Mouse (Mus musculus) gastrocnemius, postnatal 10 days (tissue): ENCODE measurements at regions not wholly inside any gene's neighbourhood (a gene's known extent, or its start where the extent isn't known, plus 50 kb on each side); places are given as distances from the start of the nearest gene placed in this dataset.

Experiments used
- DNase-seq: peaks from one replicate; pipeline ENCODE4 v3.0.0; 2021; ENCODE audit warnings: mixed read lengths

DNA sequence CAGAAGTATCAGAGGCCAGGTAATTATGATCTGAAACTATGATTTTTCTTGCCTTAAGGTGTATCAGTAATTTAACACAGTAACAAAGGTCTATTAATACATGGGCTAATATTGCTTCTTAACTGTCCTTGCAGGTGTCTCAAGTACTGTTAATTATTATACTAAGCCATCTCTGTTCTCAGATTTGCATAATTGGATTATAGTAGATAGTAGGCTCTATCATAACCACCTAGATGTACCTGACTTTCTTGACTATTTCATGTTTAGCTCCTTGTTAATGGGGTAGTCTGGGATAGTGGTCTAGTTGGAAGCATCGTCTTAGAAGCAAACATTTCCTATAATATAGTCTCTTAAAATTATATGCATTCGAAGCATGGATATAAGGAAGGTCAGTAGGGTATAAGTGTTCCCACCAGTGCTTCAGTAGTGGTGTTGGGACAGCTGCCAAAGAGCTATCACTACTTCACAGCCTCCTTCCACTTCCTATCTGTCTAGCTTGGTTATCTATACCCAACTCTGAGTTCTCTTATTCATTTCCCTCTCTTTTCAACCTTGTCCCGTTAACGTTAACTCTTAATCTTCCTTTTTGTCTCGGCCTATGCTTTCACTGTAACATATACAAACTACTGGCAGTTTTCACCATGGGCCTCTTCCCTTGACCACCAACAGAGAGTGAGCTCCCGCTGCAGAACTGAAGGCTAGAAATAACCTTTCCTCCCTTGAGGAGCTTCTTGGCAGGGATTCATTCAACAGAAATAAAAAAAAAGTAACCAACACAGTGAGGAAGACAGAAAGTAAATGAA, 630.9 kb upstream of the Lcorl start:
- DNase-seq: no peak

DNA sequence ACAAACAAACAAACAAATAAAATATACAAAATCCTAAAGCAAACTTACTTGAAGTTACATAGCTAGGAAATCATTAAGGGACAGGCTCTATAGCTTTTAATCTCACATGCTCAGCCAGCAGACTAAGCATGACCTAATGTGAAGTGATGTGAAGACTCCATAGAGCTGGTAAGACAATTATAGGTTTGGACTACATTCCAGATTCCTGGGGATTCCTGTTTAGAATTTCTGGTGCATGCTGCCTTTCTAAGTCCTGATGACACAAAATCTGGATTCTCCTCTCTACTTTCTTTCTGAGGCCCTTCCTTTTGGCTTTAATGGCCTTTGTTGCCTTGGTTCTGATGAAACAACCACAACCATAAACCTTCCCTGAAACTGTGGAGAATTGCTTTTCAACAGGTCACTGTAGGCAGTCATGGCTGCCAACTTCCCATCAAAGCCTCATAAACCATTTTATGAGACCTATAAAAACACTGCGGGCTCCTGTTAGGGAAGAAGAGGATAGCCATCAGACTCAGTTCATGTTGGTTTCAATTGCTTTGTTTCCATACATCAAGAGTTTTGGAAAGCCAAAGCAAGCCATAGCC, 629.4 kb upstream of the Lcorl start:
- no peak for DNase-seq

DNA sequence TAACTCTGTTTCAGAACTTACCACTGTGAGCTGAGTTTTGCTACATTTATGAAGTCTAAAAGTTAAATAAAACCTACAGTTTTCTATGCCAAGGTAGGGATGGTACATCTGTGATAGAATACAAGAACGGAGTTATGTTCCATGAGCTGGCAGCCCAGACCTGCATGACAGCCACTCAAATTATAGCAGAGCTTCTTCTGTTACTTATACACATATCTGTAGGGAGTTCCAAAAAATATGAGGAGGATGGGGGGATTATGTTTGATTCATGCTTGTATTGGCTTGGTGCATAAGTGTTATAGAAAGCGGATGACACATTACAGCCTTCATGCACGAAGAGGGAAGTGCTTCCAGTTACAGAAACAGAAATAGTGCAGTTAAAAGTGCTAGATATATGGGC, 598.9 kb upstream of the Lcorl start:
- no peak for DNase-seq

DNA sequence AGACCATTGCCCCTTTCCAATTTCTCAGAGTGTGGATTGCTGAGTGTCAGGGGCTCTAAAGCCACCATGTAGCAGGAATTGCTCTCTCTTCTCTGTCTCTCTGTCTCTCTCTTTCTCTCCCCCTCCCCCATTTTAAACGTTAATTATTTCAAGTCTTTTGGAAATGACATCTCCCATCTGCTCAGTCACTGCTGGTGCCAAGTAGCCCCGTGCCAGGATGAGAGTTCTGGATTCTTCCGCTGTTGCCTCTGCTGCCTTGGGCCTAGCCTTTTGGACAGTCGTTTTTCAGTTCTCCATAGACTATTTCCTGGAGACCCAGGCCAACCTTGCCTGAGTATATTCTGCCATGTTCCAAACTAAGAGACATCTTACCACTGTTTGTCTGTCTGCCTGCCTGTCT, 590.9 kb upstream of the Lcorl start:
- DNase-seq: no peak

DNA sequence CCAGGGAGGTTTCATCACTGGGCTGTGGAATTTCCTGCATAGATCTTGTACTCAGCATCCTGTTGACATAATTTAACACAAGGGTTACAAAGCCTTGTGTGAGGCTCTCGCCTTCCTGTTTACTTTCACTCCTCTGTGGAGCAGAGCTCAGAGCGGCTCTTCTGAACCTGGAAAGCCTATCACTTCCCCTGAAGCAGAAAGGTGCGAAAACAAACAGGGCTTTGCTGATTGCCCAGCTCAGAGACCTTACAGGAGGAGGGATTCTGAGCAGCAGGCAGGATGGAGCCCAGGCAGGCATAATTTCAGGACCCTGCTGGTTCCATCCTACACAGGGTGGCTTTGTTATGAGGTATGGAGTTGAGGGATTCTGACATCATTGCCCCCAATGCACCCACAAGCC, 588.4 kb upstream of the Lcorl start:
- no peak for DNase-seq

DNA sequence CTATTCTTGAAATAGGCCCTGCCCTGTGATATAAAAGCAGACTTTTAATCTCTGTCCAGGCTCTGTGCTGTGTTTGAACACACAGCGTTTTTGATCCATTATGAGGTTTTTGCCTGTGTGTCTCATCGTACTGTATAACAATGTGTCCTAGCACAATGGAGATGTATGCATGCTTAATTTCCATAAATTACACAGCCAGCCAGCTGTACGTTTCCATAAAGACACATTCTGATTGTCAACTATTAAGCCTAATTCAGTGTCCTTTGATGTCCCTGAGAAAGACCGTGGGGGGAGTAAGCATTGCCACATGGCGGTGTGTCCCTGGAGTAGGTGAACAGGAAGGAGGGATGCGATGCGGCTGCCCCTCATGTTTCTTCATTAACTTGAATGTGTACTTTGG, 587.7 kb upstream of the Lcorl start:
- no peak for DNase-seq

DNA sequence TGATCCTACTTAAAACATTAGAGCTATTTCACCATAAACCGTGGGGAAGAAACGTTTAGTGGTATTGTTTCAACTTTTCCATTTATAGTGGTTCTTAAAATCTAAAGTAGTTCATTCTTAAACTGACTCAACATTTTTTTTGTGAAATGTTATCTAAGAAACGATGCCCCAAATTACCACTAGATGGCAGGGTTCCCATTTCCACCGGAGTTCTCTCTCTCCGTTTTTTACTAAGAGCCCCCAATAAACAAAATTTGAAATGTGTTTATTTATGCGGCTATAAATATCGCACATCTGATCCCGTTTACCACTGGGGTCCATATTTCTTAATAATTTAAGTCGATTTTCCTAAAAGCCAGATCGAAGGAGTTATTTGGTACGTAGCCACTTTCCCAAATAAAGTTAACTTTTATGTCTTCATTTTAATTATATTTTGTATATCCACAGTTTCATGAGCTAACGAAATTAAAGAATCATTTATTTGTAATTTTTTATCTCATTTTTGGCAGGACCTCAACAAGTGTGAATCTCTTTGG, 586.5 kb upstream of the Lcorl start:
- peak; percentile 29 for DNase-seq

DNA sequence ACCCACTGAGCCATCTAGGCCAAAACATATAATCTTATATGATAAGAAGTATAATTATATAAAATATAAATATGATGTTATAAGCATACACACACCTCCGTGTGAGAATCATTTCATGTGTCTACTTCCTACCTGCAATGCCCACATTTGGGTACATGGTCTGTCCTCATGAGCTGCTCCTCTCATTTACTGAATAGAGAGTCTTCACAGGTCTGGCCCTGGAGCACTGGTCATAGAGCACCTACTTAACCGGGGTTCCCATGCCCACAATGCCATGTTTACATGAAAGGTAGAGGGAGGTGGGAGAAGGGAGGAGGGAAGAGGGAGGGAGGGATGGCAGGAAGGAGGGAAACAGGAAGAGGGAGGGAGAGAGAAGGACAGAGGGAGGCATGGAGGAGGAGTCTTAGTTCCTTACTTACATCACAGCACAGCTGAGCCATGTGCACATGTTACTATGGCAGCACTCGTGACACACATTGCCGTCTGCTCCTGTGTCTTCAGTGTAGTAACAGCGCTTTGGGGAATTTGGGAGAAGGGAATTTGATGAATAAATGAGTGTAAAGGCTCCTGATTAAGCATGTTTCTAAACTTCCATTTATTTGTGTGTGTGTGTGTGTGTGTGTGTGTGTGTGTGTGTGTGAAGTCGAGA, 585.3 kb upstream of the Lcorl start:
- no peak for DNase-seq

DNA sequence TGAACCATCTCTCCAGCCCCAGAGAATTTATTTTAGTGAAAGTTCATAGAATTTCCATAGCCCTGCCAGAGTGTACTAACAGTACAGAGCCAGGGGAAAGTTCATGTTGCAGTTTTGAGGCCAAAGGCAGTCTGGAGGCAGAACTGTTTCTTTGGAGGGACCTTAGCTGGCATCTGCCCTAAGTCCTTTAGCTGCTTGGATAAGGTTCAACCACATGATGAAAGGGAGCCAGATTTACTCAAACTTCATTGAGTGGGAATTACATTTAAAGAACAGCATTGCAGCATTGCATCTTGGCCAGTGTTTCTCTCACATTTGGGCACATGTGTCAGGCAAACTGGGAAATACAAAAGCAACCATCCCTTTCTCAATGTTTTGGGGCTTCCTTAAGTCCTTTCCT, 584.3 kb upstream of the Lcorl start:
- DNase-seq: no peak

DNA sequence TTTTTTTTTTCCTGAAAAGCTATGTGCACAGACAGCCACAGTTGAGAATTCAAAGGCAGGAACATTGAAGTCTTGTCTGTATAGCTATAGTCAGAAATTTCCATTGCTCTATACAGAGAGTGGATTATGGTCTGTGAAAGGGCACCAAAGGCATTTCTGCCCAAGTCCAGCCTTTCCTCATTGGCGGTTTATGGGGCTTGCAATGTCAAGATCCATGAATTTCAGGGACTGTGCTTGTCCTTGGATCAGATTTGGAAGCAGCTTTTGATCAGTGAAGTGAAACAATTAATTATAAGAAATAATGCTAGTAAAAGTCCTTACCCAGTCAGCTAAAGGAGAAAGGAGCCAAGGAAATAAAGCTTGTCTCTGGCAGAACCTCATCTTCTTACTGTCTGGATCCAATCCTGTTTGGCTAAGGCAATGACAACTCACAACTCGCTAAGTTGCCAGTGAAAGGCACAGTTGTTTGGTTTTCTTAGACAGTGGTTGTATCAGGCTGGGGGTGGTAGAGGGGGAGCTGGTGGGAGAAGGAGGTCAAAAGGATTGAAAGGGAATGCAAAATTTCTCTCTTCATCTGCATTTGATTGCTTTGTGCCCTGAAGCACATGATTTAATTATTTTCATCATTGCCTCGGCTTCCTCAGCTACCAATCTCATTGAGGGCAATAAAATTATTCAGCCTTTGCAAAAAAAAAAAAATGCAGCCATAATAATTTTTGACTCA, 574.4 kb upstream of the Lcorl start:
- DNase-seq: no peak

DNA sequence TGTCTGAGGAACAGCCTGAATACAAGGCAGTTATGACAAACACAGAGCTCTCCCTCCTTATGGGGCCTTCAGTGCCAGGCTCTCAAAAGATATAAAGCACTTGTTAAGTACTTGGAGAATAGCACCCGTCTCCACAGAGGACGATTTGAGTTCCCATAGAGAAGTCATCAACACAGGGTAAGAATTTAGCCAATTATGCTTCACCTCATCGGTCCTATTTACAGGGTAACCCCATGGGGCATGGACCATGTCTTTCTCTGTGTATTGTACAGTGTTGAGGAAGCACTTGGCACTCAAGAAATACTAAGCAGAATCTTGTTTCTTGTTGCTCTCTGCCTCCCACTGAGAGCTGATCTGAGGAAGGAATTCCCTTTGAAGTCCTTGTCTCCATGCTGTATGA, 565.3 kb upstream of the Lcorl start:
- DNase-seq: no peak

DNA sequence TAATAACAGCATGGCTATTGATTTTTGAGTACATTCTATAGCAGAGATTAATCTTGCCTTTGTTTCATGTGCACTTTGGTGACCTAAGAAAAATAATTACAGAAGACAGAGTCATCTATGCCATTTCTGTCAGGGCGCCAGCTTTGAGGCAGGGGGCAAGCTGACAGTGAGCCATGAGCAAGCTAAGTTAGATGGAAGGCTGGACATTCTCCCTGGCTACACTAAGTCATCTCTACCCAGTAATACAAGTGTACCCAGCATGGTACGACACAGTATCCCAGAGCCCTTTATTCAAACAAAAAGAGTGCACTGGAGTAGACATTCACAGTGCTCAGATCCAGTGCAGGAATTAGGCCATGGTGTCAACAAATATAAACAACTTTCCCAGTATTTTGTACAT, 549.6 kb upstream of the Lcorl start:
- DNase-seq: no peak

DNA sequence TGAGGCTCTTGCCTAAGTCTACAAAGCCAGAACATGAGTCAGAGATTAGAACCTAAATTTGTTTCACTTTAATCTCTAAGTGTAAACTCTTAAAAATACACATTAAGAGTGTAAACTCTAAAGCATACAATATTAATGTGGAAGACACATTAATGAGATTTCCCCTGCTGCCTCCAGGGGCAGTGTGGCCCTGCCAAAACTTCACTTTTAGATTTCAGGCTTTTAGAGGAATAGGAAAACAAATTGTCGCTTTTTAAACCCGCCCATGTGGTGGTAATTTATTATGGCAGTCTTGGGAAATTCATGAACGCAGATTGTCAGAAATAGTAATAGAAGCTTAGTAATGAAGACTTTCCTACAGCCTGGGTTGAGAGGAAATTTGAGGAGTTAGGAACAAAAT, 549.0 kb upstream of the Lcorl start:
- no peak for DNase-seq

DNA sequence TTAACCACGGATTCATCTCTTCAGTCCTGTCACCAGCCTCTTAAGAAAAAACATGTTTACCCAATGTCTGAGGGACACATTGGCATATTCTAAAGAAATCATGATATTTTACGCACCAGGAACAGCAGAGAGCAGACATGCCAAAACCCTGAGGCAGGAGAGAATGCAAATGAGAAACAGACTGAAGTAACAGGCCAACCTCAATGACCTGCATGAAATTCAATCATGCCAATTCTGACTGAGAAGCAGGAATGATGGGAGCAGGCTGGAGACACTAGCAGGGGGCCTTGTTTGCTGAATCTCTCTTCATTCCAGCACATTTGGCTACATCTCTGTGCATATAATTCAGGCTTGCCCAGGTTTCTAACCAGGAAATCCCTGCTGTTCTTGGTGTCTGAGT, 529.2 kb upstream of the Lcorl start:
- DNase-seq: no peak

DNA sequence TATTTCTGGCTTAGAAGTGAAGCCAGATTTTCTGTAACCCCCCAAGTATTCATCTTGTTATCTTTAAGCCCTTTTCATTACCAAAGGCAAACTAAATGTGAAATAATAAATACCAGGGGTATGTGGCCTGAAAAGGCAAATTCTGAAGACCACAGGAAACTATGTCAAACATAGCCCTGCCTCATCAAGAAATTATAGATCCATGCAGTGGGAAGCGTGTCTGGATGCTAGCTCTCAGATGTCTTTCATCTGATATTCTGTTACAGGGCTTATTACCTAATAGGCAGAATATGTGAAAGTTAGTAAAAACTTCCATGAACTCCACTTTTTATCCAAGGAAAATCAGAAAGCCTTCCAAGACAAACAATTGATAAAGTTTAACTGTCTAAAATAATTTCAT, 509.9 kb upstream of the Lcorl start:
- no peak for DNase-seq

DNA sequence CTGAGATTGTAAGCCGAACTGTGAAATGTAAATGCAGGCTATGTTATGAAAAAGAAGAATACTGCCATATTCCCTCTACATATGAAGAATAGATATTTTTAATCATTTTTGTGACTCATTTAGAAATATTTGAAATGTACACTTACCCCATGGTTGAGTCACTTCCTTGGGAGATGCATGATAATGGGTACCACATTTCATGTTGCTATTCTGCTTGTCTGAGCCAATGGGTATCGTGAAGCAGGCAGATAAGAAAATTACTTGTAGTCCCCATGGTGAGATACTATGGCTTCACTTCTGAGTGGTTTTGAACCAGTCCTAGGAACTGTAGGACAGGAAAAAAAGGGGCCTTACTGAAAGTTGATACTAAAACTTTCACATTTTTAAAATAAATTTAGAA, 506.2 kb upstream of the Lcorl start:
- no peak for DNase-seq

DNA sequence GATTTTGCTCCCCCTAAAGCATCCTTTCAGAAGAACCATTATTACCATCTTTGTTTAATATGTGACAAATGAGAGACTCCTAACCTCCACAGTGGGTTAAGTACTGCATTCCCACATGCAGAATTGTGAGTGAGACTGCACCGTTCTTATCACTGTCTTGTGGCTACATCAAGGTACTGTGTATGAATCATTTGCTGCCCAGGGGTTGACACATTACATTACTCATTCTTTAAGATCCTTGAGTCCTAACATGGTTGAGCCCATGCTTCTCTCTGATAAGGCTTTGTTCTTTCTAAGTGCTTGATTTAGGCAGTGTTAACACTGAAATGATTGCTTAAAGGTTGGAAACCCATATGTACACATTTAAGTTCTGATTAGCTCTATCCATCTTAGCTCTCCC, 504.2 kb upstream of the Lcorl start:
- DNase-seq: no peak

DNA sequence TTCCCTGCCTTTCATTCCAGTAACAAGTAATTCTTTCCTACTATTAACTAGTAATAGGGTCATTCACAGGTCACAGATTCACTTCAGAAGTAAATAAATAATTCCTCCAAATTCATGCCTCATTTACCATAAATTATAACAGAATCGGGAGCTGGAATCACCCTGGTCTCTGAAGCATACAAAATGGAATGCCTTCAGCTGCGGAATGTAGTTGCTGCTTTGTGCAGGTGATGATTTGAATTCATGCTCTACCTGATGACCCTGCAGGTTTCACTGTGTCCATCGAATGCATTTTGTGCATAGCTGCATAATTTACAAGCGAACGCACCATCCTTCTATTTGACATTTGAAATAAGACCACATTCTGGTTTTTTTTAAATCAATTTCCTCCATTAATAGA, 491.0 kb upstream of the Lcorl start:
- DNase-seq: no peak

DNA sequence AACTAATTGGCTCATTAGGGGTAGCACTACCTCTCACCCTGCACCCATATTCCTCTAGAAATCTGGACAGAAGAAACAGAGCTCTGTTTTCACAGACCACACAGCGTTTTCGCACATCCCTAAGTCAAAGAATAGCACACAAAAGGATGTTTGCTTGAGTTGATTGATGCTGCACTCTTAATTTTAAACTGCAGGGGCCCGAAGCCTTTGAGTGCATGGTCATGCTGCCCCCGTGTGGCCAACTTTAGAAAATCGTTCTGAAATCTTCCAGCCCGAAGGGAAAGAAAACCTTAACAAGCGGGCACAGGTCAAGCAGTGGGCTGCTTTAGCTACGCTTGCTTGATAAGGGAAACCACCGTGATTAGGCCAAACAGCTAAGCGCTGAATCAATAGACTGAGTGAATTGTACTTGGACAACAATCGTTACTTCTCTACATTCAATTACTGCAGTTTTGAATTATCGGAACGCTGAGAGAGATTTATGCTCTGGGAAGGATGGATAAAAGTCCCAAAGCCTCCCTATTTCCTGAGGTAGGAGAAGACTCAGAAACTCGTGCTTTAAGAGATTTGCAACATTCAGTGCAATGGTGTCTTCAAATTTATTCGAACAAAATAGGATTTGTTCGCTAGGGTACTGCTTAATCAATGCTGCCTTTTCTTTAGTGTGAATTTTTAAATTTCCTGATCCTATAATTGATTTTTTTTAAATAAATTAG, 490.1 kb upstream of the Lcorl start:
- peak; percentile 72 for DNase-seq

DNA sequence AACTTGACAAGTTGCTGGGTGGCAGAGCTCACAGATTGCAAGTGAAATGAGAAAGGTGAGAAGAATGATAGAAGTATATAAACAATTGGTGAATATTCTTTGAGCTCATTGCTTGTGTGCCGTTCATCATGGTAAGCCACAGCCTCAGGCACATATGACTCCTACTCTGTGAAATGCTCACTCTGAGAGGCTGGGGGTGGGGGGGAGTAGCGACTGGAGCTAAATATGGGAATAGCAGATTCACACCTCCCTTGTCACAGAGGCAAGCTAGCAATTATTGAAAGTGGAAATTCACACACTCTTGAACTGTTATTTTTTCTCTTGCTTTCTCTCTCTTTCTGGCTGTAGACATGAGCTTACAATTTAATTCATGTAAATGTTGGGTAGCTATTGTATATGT, 481.0 kb upstream of the Lcorl start:
- no peak for DNase-seq

DNA sequence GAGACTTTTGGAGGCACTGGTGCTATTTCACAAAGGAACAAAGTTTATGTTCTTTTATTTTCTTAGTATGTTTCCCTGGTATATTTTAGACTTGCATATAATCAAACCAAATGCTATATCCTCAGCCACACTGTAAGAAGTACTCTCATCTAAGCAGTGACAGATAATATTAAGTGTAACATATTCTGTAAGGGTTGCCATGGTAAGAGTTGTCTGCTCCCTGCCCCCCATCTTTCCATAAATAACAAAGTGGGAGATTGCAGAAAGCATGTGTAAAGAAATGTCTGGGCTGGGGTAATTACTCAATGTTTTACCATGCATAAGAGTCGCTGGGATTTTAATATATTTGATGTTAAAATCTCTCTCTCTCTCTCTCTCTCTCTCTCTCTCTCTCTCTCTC, 473.5 kb upstream of the Lcorl start:
- no peak for DNase-seq
